Mouse (Mus musculus): ENCODE measurements around the gene Prcp.

DNA sequence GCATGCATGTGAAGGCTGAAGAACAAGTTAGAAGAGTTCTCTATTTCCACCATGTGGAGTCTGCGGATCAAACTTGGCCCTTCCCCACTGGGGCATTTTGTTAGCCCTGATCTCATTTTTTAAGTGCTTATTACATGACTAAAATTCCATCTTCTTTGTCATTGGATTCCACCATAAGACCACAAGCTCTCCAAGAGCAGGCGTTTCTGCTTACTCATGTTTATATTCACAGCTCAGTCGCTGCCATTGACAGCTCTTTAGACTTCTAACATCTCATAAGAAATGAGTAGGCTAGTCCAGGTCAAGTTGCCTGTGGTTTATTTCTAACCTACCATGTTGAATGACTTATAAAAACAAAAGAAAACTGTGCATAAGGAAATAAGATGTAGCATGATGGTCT lies 48.0 kb upstream of the Prcp start:
- no peak for TF ChIP-seq CTCF (IDR thresholded peaks at IDR 0.05; ENCODE audit: insufficient read depth, low read depth, low read length)
- no peak for TF ChIP-seq POLR2A (IDR thresholded peaks at IDR 0.05; ENCODE audit: insufficient read depth, low read depth, low read length)
